Mouse (Mus musculus): ENCODE measurements around the gene Srpr. TPM values are rescaled to one million over a fixed set of nuclear protein-coding genes. Genes with fewer than 3 reads are reported as not detected.

Gene Srpr
- polyA plus RNA-seq, 1 experiment from 2014 or later: 108 TPM

- 92% methylated on average over 4 of the region's 4 CpGs for WGBS
Measured at GRCm38 (mm10) chr9:35262418-35262817, 62.4 kb downstream of the Srpr start.

GRCm38 (mm10) chr9:35263431-35263830 is 63.5 kb downstream of the Srpr start:
- H3K4me1 ChIP-seq (ENCODE audit: control insufficient read depth, insufficient read depth, low read length): peaks cover 9% of the 10 kb centered on the region; the same call in 1 of the 2 replicates
- no peak overlapping the region for H3K4me3 ChIP-seq (ENCODE audit: low read depth, low read length)
- no peak for DNase-seq (ENCODE audit: low spot score)
- H3K27me3 ChIP-seq (ENCODE audit: control insufficient read depth, insufficient read depth, low read length): no peaks in the 10 kb centered on the region
- H3K27ac ChIP-seq (replicated peaks; ENCODE audit: low read depth, low read length): no peak overlapping the region
- H3K9ac ChIP-seq (ENCODE audit: low read length): no peak overlapping the region
- WGBS: 96% methylated on average over 2 of the region's 2 CpGs
- no peak overlapping the region for H3K4me2 ChIP-seq (ENCODE audit: low read depth, severe bottlenecking)
- no peaks in the 10 kb centered on the region for H3K36me3 ChIP-seq (ENCODE audit: control insufficient read depth, insufficient read depth, low read length)
- H3K9me3 ChIP-seq (ENCODE audit: control insufficient read depth, low read length): no peaks in the 10 kb centered on the region
- ATAC-seq (ENCODE audit: insufficient number of reproducible peaks, low FRiP score, low TSS enrichment, low read depth): no peak

More at GRCm38 (mm10) chr9:35262418-35262817, 62.4 kb downstream of the Srpr start:
- ATAC-seq (ENCODE audit: insufficient number of reproducible peaks, low FRiP score, low TSS enrichment, low read depth) (no peak), DNase-seq (ENCODE audit: low spot score) (no peak)
- Histone ChIP-seq H3K4me1 (ENCODE audit: control insufficient read depth, insufficient read depth, low read length) (peaks cover 6% of the 10 kb centered on the region; the same call in 1 of the 2 replicates), H3K27me3 (ENCODE audit: control insufficient read depth, insufficient read depth, low read length) (no peaks in the 10 kb centered on the region), H3K4me3 (ENCODE audit: low read depth, low read length) (no peak overlapping the region), H3K9me3 (ENCODE audit: control insufficient read depth, low read length) (no peaks in the 10 kb centered on the region), H3K27ac (replicated peaks; ENCODE audit: low read depth, low read length) (no peak overlapping the region), H3K9ac (ENCODE audit: low read length) (no peak overlapping the region), H3K4me2 (ENCODE audit: low read depth, severe bottlenecking) (no peak overlapping the region), H3K36me3 (ENCODE audit: control insufficient read depth, insufficient read depth, low read length) (no peaks in the 10 kb centered on the region)

GRCm38 (mm10) chr9:35264509-35264908 is 64.5 kb downstream of the Srpr start:
- Histone ChIP-seq H3K27me3 (ENCODE audit: control insufficient read depth, insufficient read depth, low read length) (no peaks in the 10 kb centered on the region), H3K4me2 (ENCODE audit: low read depth, severe bottlenecking) (no peak overlapping the region), H3K9ac (ENCODE audit: low read length) (no peak overlapping the region), H3K9me3 (ENCODE audit: control insufficient read depth, low read length) (no peaks in the 10 kb centered on the region), H3K4me3 (ENCODE audit: low read depth, low read length) (no peak overlapping the region), H3K27ac (replicated peaks; ENCODE audit: low read depth, low read length) (no peak overlapping the region), H3K4me1 (ENCODE audit: control insufficient read depth, insufficient read depth, low read length) (peaks cover 14% of the 10 kb centered on the region; the same call in 1 of the 2 replicates), H3K36me3 (ENCODE audit: control insufficient read depth, insufficient read depth, low read length) (no peaks in the 10 kb centered on the region)
- no peak for ATAC-seq (ENCODE audit: insufficient number of reproducible peaks, low FRiP score, low TSS enrichment, low read depth)
- WGBS: 78% methylated on average over 3 of the region's 3 CpGs
- no peak for DNase-seq (ENCODE audit: low spot score)

- H3K9ac ChIP-seq (ENCODE audit: low read length): peak within 1 kb of the TSS; percentile 75
- H3K36me3 ChIP-seq (ENCODE audit: control insufficient read depth, insufficient read depth, low read length): no peaks in the 10 kb centered on the region
- peak; percentile 94 for ATAC-seq (ENCODE audit: insufficient number of reproducible peaks, low FRiP score, low TSS enrichment, low read depth)
- no peak within 1 kb of the TSS for H3K27ac ChIP-seq (replicated peaks; ENCODE audit: low read depth, low read length)
- H3K9me3 ChIP-seq (ENCODE audit: control insufficient read depth, low read length): no peaks in the 10 kb centered on the region
- peak within 1 kb of the TSS; percentile 80 for H3K4me2 ChIP-seq (ENCODE audit: low read depth, severe bottlenecking)
- peak within 1 kb of the TSS; percentile 71 for H3K4me3 ChIP-seq (ENCODE audit: low read depth, low read length)
- DNase-seq (ENCODE audit: low spot score): peak; percentile 92
- WGBS: 1% methylated on average over 62 of the region's 62 CpGs
- no peaks in the 10 kb centered on the region for H3K27me3 ChIP-seq (ENCODE audit: control insufficient read depth, insufficient read depth, low read length)
- peaks cover 14% of the 10 kb centered on the region; the same call in 1 of the 2 replicates for H3K4me1 ChIP-seq (ENCODE audit: control insufficient read depth, insufficient read depth, low read length)
Measured at GRCm38 (mm10) chr9:35267146-35267975, 67.4 kb downstream of the Srpr start, which contains the start of the genes Fam118b and Rpusd4. Fam118b (minus strand) TSS chr9:35267805. Rpusd4 (plus strand) TSS chr9:35267865.

GRCm38 (mm10) chr9:35267976-35268715 is 68.2 kb downstream of the Srpr start:
- peak overlapping the region; percentile 71 for H3K4me3 ChIP-seq (ENCODE audit: low read depth, low read length)
- peaks cover 14% of the 10 kb centered on the region; the same call in 1 of the 2 replicates for H3K4me1 ChIP-seq (ENCODE audit: control insufficient read depth, insufficient read depth, low read length)
- no peaks in the 10 kb centered on the region; the same call in 1 of the 2 replicates for H3K36me3 ChIP-seq (ENCODE audit: control insufficient read depth, insufficient read depth, low read length)
- no peaks in the 10 kb centered on the region for H3K27me3 ChIP-seq (ENCODE audit: control insufficient read depth, insufficient read depth, low read length)
- 2% methylated on average over 21 of the region's 21 CpGs for WGBS
- no peaks in the 10 kb centered on the region for H3K9me3 ChIP-seq (ENCODE audit: control insufficient read depth, low read length)
- no peak overlapping the region for H3K27ac ChIP-seq (replicated peaks; ENCODE audit: low read depth, low read length)
- DNase-seq (ENCODE audit: low spot score): no peak
- peak; percentile 59 for ATAC-seq (ENCODE audit: insufficient number of reproducible peaks, low FRiP score, low TSS enrichment, low read depth)
- peak overlapping the region; percentile 75 for H3K9ac ChIP-seq (ENCODE audit: low read length)
- H3K4me2 ChIP-seq (ENCODE audit: low read depth, severe bottlenecking): peak overlapping the region; percentile 80

GRCm38 (mm10) chr9:35277855-35278365 is 77.9 kb downstream of the Srpr start:
- ATAC-seq (ENCODE audit: insufficient number of reproducible peaks, low FRiP score, low TSS enrichment, low read depth) (no peak), DNase-seq (ENCODE audit: low spot score) (no peak)
- peaks cover 4% of the 10 kb centered on the region; the same call in 1 of the 2 replicates for H3K4me1 ChIP-seq (ENCODE audit: control insufficient read depth, insufficient read depth, low read length)
- WGBS: 84% methylated on average over 3 of the region's 3 CpGs
- H3K9me3 ChIP-seq (ENCODE audit: control insufficient read depth, low read length): no peaks in the 10 kb centered on the region
- H3K27me3 ChIP-seq (ENCODE audit: control insufficient read depth, insufficient read depth, low read length): no peaks in the 10 kb centered on the region
- no peak overlapping the region for H3K4me2 ChIP-seq (ENCODE audit: low read depth, severe bottlenecking)
- H3K27ac ChIP-seq (replicated peaks; ENCODE audit: low read depth, low read length): no peak overlapping the region
- H3K4me3 ChIP-seq (ENCODE audit: low read depth, low read length): no peak overlapping the region
- H3K9ac ChIP-seq (ENCODE audit: low read length): no peak overlapping the region
- H3K36me3 ChIP-seq (ENCODE audit: control insufficient read depth, insufficient read depth, low read length): peaks cover 7% of the 10 kb centered on the region

GRCm38 (mm10) chr9:35278451-35278850 is 78.5 kb downstream of the Srpr start:
- WGBS: 78% methylated on average over 4 of the region's 4 CpGs
- Histone ChIP-seq H3K27ac (replicated peaks; ENCODE audit: low read depth, low read length) (no peak overlapping the region), H3K9ac (ENCODE audit: low read length) (no peak overlapping the region), H3K27me3 (ENCODE audit: control insufficient read depth, insufficient read depth, low read length) (no peaks in the 10 kb centered on the region), H3K4me1 (ENCODE audit: control insufficient read depth, insufficient read depth, low read length) (peaks cover 8% of the 10 kb centered on the region), H3K36me3 (ENCODE audit: control insufficient read depth, insufficient read depth, low read length) (peaks cover 7% of the 10 kb centered on the region), H3K9me3 (ENCODE audit: control insufficient read depth, low read length) (no peaks in the 10 kb centered on the region), H3K4me2 (ENCODE audit: low read depth, severe bottlenecking) (no peak overlapping the region), H3K4me3 (ENCODE audit: low read depth, low read length) (no peak overlapping the region)
- ATAC-seq (ENCODE audit: insufficient number of reproducible peaks, low FRiP score, low TSS enrichment, low read depth): no peak
- DNase-seq (ENCODE audit: low spot score): no peak
